Mouse (Mus musculus) brain, embryonic 14.5 days (tissue): ENCODE measurements around the gene Tnfrsf25.

Source experiments
- CTCF ChIP-seq: fragments of 200-500 bp; IDR thresholded peaks from 2 replicates; pipeline ENCODE4 v1.5.1; 2012; ENCODE audit warnings: inconsistent platforms, mild to moderate bottlenecking, moderate library complexity, borderline replicate concordance; ENCODE audit not compliant: insufficient read depth, insufficient read length; ENCODE audit errors: extremely low read depth
- POLR2A ChIP-seq: fragments of 200-500 bp; IDR thresholded peaks from 2 replicates; pipeline ENCODE4 v1.6.1; 2012; ENCODE audit warnings: mild to moderate bottlenecking, inconsistent platforms, borderline replicate concordance; ENCODE audit not compliant: poor library complexity, insufficient read depth, insufficient read length, severe bottlenecking; ENCODE audit errors: extremely low read depth

DNA sequence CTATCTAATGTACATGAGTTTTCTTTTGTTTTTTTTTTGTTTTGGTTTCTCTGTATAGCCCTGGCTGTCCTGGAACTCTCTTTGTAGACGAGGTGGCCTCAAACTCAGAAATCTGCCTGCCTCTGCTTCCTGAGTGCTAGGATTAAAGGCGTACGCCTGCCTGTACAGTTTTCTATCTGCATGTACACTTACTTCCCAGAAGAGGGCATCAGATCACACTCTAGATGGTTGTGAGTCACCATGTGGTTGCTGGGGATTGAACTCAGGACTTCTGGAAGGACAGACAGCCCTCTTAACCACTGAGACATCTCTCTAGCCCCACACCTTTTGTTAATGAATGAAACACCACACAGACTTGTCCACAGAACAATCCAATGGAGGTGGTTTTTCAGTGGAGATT is 36.5 kb upstream of the Tnfrsf25 start:
- TF ChIP-seq POLR2A (no peak), CTCF (no peak)
